Mouse (Mus musculus) ovary, adult 10 weeks (tissue): ENCODE measurements around the gene Chka. TPM values are rescaled to one million over a fixed set of nuclear protein-coding genes. Genes with fewer than 3 reads are reported as not detected.

Experiments used
- polyA plus RNA-seq: library from polyadenylated mRNA; stranded (reverse); fragments of 350-450 nt; fragmentation: Illumina TruSeq; extraction: RNeasy Lipid Tissue Mini Kit (QIAGEN cat#74804); gene quantifications from one replicate; pipeline ENCODE4 v1.2.3, GENCODE M21; 2014

The Chka gene
- 102 TPM for polyA plus RNA-seq

DNA sequence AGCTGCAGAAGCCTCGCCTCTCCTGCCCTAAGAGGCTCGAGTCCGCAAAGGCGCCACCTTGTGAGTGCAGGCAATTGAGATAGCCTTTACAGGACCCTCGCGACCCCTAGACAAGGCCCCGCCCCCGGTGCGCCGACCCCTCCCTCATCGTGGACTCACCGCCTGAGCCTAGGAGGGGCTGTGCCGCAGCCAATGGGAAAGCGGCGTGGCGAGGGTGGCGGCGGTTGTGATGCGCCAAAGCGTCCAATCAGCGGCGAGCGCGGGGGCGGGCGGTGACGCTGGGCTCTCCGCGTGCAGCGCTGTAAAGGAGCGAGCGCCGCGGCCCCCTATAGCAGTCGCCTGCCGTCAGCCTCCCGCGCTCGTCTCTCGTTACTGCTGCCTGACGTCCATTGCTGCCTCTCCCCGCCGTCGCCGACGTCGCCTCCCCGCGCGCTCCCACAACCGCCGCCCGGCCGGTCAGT, at the start of gene Chka:
Gene Chka (plus strand): TSS at position 272 of the 461 bp plus-strand sequence.

DNA sequence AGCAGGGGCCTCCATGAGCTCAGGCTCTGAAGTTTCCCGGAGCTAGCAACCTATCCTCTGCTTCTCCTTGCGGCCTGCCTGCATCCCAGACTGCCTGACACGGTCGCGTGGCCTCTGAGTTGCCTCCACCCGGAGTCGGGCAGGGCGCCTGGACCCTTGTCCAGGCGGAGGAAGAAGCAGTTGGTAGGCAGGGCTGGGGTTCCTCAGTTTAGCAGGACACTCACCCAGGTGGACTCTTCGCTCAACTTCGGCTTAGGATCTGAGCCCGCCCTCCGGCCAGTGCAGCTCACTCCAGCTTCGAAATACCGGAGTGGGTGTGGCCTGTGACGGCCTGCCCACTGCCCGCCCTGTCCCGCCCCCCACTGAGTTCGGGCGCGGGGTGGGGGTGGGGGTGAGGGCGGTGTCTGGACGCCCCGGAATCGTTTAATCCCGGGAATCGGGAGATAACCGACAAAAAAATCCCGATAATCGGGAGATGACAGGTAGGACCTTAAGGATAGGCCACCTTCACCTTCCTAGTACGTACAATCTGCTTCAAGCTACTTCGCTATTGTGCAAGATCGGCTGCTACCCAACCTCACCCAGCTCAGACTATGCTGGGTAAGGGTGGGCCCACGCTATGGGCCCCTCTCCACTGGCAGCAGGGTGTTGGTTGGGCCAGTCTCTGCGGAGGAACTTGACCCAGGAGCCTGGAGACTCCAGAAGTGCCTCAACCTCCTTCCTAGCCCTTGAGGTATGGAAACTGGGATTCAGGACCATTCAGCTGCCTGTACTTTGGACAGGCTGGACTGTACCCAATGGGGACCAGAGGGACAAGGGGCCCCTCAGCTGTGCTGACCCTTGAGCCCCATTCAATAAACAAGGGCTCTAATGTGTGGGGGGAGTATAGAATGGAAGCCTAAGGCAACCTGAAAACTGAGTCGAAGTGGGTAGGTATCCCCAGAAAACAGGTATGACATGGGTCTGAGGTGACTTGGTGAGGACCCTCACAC, 55.5 kb downstream of the Chka start, which contains the start of gene Tcirg1:
Gene Tcirg1 (minus strand): TSS at position 339 of the 992 bp plus-strand sequence.

DNA sequence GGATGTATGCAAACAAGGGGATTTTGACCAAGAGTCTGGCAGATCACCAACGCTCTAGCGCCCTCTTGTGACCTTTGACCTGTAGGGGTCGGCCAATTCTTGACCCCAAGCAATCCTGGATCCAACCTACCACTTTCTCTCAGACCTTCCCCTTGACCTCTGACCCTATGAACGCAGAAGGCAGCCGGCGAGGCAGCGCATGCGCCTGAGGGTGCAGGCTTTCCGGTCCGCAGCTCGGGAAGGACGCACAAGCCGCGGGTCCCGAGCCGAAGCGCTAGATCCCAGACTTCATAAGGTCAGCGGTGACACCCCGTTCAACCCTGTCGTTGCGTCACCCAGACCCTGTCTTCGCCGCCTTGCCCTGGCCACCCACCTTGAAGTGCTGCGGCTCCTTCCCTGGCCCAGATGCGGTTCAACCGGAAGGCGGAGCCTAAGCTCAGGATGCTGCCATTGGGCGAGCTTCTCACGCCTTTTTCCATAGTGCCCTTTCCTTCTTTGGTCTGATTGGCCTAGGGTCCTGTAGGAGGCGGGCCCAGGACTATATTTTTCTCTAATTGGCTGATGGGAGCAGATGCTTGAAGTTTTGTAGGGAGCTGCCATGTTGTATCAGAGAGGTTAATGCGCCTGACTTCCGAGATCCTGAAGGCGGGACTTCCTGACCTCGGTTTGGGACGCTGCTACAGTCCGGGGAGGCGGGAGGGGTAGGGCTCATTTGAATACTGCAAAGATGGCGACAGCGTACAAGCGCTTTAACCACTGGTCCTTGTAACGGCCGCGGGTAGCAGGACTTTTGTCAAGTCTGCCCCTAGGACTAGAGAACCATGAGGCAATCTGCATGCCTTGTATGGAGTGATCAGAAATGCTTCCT, 61.0 kb downstream of the Chka start, which contains the start of gene Ndufs8:
Gene Ndufs8 (minus strand): TSS at position 438 of the 868 bp plus-strand sequence.

DNA sequence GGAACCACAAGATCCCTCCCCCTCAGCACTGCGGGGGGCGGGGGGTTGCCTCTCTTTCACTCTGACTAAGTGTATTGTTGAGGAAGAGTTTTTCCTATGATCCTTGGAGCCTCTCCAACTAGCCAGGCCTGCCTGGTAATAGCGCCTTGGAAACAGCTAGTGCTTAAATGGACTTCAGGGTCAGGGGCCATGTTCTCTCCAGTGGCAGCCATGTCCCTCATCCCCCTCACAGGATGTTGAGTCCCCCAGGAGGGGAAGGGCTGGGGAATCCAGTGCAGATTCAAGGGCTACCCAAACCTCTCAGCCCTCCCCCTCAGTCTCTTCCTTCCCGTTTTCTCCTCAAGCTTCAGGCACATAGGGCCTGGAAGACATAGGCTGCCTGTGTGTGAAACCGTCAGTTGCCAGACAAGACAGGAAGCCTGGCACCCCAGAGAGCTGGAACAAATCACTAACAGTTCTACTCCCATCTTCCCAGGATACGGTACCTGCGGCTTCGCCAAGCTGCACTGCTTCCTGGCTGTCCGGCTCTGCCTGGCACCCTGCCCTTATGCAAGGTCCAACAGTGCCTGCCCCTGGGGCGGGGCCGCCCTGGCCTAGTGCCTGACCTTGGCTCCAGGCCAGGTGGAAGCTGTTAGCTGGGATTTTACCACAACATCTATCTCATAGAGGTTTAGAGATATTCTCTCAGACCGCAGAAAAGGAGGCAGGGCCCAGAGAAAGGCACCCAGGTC, 77.8 kb downstream of the Chka start, which contains the start of gene Aldh3b1:
Gene Aldh3b1 (minus strand): TSS at position 598 of the 731 bp plus-strand sequence.

DNA sequence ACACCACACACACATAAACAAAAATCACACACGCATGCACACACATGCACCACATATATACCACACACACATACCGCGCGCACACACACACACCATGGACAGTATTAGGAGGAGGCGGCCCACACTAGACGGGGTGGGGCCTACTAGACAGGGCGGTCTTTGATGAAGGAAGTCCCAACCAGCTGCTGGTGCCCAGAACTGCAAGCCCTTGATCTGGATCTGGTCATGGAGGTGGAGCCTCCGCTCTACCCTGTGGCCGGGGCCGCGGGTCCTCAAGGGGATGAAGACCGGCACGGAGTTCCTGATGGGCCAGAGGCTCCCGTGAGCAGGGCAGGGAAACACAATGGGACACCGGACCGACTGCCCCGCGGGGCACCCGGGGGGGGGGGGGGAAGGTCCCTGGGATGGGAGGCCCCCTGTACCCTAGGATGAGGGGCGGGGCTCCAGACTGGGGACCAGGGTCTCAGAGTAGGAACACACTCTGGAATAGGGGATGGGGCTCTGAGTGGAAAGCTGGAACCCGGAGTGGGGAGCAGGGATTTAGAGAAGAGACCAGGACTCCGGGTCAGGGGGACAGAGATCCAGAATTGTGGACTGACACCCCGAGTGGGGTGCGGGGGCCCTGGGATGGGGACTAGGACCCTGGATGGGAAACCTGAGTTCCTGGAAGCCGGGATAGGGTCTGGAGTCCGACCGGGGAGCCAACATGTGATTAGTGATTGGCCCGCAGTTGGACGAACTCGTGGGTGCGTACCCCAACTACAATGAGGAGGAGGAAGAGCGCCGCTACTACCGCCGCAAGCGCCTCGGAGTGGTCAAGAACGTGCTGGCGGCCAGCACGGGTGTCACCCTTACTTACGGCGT, 83.7 kb downstream of the Chka start, which contains the start of gene Unc93b1:
Gene Unc93b1 (plus strand): TSS at position 155 of the 864 bp plus-strand sequence.

Other genes starting within 250 kb of the Chka start
- gene Lrp5, start 165.2 kb upstream of the Chka start, polyA plus RNA-seq: 0.54 TPM
- gene 1810055G02Rik, start 143.5 kb upstream of the Chka start, polyA plus RNA-seq: 5.5 TPM
- 263 TPM for gene Kmt5b, start 84.4 kb upstream of the Chka start, polyA plus RNA-seq
- gene Tcirg1, start 55.4 kb downstream of the Chka start, polyA plus RNA-seq: 2.5 TPM
- 1.3 TPM for gene Ndufs8, start 61.0 kb downstream of the Chka start, polyA plus RNA-seq
- 1.7 TPM for gene Aldh3b1, start 78.0 kb downstream of the Chka start, polyA plus RNA-seq
- 0.51 TPM for gene Unc93b1, start 83.4 kb downstream of the Chka start, polyA plus RNA-seq
- not detected for gene Aldh3b3, start 106.9 kb downstream of the Chka start, polyA plus RNA-seq
- gene Aldh3b2, start 120.6 kb downstream of the Chka start, polyA plus RNA-seq: not detected
- 1.3 TPM for gene Acy3, start 134.8 kb downstream of the Chka start, polyA plus RNA-seq
- gene Tbx10, start 141.0 kb downstream of the Chka start, polyA plus RNA-seq: not detected
- not detected for gene Nudt8, start 148.8 kb downstream of the Chka start, polyA plus RNA-seq
- gene Gm49405, start 148.9 kb downstream of the Chka start, polyA plus RNA-seq: not detected
- not detected for gene Doc2g, start 151.5 kb downstream of the Chka start, polyA plus RNA-seq
- gene Ndufv1, start 161.0 kb downstream of the Chka start, polyA plus RNA-seq: 2.2 TPM
- gene Gstp1, start 186.2 kb downstream of the Chka start, polyA plus RNA-seq: 13.3 TPM
- 5.3 TPM for gene Gstp2, start 194.2 kb downstream of the Chka start, polyA plus RNA-seq
- not detected for gene Gstp3, start 207.8 kb downstream of the Chka start, polyA plus RNA-seq
- not detected for gene Cabp2, start 229.8 kb downstream of the Chka start, polyA plus RNA-seq
- not detected for gene Cdk2ap2, start 245.4 kb downstream of the Chka start, polyA plus RNA-seq
- 0.37 TPM for gene Pitpnm1, start 248.2 kb downstream of the Chka start, polyA plus RNA-seq